Mouse (Mus musculus) frontal cortex, postnatal 14 days (tissue): ENCODE measurements at regions not wholly inside any gene's neighbourhood (a gene's known extent, or its start where the extent isn't known, plus 50 kb on each side); places are given as distances from the start of the nearest gene placed in this dataset.
"Not testable (repeated sequence)": the region's sequence is repeated elsewhere in the genome, so short reads cannot be mapped to it uniquely, and the experiment has no call there.

Source experiments
- DNase-seq, 2 experiments: peaks; one replicate each; pipeline ENCODE4 v3.0.0; 2022; ENCODE audit warnings: low spot score in 2 of 2

GRCm38 (mm10) chrX:95366995-95367394, 77.7 kb downstream of the Amer1 start:
- no peak for DNase-seq

GRCm38 (mm10) chrX:95365326-95365725, 79.3 kb downstream of the Amer1 start:
- not testable (repeated sequence) for DNase-seq

DNA sequence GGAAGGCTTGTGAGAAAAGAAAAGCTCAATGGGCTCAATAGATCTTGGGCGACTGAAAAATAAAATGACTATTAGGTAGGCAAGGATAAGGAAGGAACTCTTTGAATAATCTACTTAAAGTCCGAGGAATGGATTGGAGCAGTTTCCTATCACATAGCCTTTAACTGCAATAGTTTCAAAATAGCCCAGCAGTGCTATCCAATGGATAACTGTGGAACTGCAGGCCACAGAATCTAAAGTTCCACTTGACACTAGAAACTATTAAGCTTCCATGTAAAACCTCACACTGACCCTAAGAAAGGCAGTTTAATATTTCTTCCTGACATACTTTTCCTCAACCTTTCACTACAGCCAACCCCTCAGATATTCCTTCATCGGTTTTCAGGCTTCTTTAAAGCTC, 85.6 kb downstream of the Amer1 start:
- DNase-seq = peak in 1 of 2 experiments; percentile 29
